Mouse (Mus musculus): ENCODE measurements around the gene Hist4h4. TPM values are rescaled to one million over a fixed set of nuclear protein-coding genes. Genes with fewer than 3 reads are reported as not detected.

Hist4h4 gene
- polyA plus RNA-seq, 1 experiment, result 2.0 TPM

- WGBS, result under 1% methylated on average over 34 of the region's 34 CpGs
- Histone ChIP-seq H3K4me1 (ENCODE audit: control insufficient read depth, insufficient read depth, insufficient read length, low read length) (peaks cover 25% of the 10 kb centered on the region; the same call in 1 of the 2 replicates), H3K27me3 (ENCODE audit: control insufficient read depth, insufficient read depth, low read length) (no peaks in the 10 kb centered on the region), H3K27ac (ENCODE audit: insufficient read depth, low read depth, low read length) (peak within 1 kb of the TSS; percentile 96), H3K36me3 (ENCODE audit: control insufficient read depth, insufficient read depth, low read length) (peaks cover 4% of the 10 kb centered on the region), H3K4me3 (ENCODE audit: low read depth, low read length) (peak within 1 kb of the TSS; percentile 91)
- TF ChIP-seq CTCF (IDR thresholded peaks at IDR 0.05; ENCODE audit: extremely low read depth, insufficient read length, insufficient replicate concordance, low read depth, low read length) (no peak), POLR2A (IDR thresholded peaks at IDR 0.05; ENCODE audit: low read depth, low read length) (peak; percentile 66)
These were observed 3.8 kb upstream of the Hist4h4 start, which contains the start of gene H2afj for GRCm38 (mm10) chr6:136808014-136808417. H2afj (plus strand) TSS chr6:136808244.

GRCm38 (mm10) chr6:136807395-136808013 is 3.3 kb upstream of the Hist4h4 start:
- 33% methylated on average over 18 of the region's 18 CpGs for WGBS
- Histone ChIP-seq H3K27me3 (ENCODE audit: control insufficient read depth, insufficient read depth, low read length) (no peaks in the 10 kb centered on the region), H3K36me3 (ENCODE audit: control insufficient read depth, insufficient read depth, low read length) (peaks cover 3% of the 10 kb centered on the region), H3K4me1 (ENCODE audit: control insufficient read depth, insufficient read depth, insufficient read length, low read length) (peaks cover 25% of the 10 kb centered on the region; the same call in 1 of the 2 replicates), H3K4me3 (ENCODE audit: low read depth, low read length) (peak overlapping the region; percentile 56), H3K27ac (ENCODE audit: insufficient read depth, low read depth, low read length) (peak overlapping the region; percentile 96)
- TF ChIP-seq POLR2A (IDR thresholded peaks at IDR 0.05; ENCODE audit: low read depth, low read length) (no peak), CTCF (IDR thresholded peaks at IDR 0.05; ENCODE audit: extremely low read depth, insufficient read length, insufficient replicate concordance, low read depth, low read length) (no peak)

GRCm38 (mm10) chr6:136806819-136807218 is 2.6 kb upstream of the Hist4h4 start:
- TF ChIP-seq CTCF (IDR thresholded peaks at IDR 0.05; ENCODE audit: extremely low read depth, insufficient read length, insufficient replicate concordance, low read depth, low read length) (no peak), POLR2A (IDR thresholded peaks at IDR 0.05; ENCODE audit: low read depth, low read length) (no peak)
- Histone ChIP-seq H3K4me1 (ENCODE audit: control insufficient read depth, insufficient read depth, insufficient read length, low read length) (peaks cover 20% of the 10 kb centered on the region; the same call in 1 of the 2 replicates), H3K27ac (ENCODE audit: insufficient read depth, low read depth, low read length) (peak overlapping the region; percentile 96)

GRCm38 (mm10) chr6:136805409-136805775 is 1.2 kb upstream of the Hist4h4 start:
- H3K4me3 ChIP-seq (ENCODE audit: low read depth, low read length), result no peak overlapping the region
- peaks cover 2% of the 10 kb centered on the region for H3K36me3 ChIP-seq (ENCODE audit: control insufficient read depth, insufficient read depth, low read length)
- 28% methylated on average over 1 of the region's 1 CpGs for WGBS
- H3K4me1 ChIP-seq (ENCODE audit: control insufficient read depth, insufficient read depth, insufficient read length, low read length), result peaks cover 15% of the 10 kb centered on the region; the same call in 1 of the 2 replicates
- H3K27me3 ChIP-seq (ENCODE audit: control insufficient read depth, insufficient read depth, low read length), result no peaks in the 10 kb centered on the region
- no peak overlapping the region for H3K27ac ChIP-seq (ENCODE audit: insufficient read depth, low read depth, low read length)
- no peak for TF ChIP-seq CTCF (IDR thresholded peaks at IDR 0.05; ENCODE audit: extremely low read depth, insufficient read length, insufficient replicate concordance, low read depth, low read length)
- TF ChIP-seq POLR2A (IDR thresholded peaks at IDR 0.05; ENCODE audit: low read depth, low read length), result no peak

More at GRCm38 (mm10) chr6:136806819-136807218, 2.6 kb upstream of the Hist4h4 start:
- WGBS, result 27% methylated on average over 5 of the region's 5 CpGs
- Histone ChIP-seq H3K4me3 (ENCODE audit: low read depth, low read length) (no peak overlapping the region), H3K27me3 (ENCODE audit: control insufficient read depth, insufficient read depth, low read length) (no peaks in the 10 kb centered on the region), H3K36me3 (ENCODE audit: control insufficient read depth, insufficient read depth, low read length) (peaks cover 3% of the 10 kb centered on the region)

GRCm38 (mm10) chr6:136804705-136805408 is 642 bp upstream of the Hist4h4 start:
- peak overlapping the region; percentile 80 for H3K27ac ChIP-seq (ENCODE audit: insufficient read depth, low read depth, low read length)
- H3K36me3 ChIP-seq (ENCODE audit: control insufficient read depth, insufficient read depth, low read length), result no peaks in the 10 kb centered on the region
- no peak for TF ChIP-seq CTCF (IDR thresholded peaks at IDR 0.05; ENCODE audit: extremely low read depth, insufficient read length, insufficient replicate concordance, low read depth, low read length)
- no peak for TF ChIP-seq POLR2A (IDR thresholded peaks at IDR 0.05; ENCODE audit: low read depth, low read length)
- no peak overlapping the region; the same call in 1 of the 2 replicates for H3K4me3 ChIP-seq (ENCODE audit: low read depth, low read length)
- 5% methylated on average over 9 of the region's 9 CpGs for WGBS
- peaks cover 10% of the 10 kb centered on the region; the same call in 1 of the 2 replicates for H3K4me1 ChIP-seq (ENCODE audit: control insufficient read depth, insufficient read depth, insufficient read length, low read length)
- H3K27me3 ChIP-seq (ENCODE audit: control insufficient read depth, insufficient read depth, low read length), result no peaks in the 10 kb centered on the region

GRCm38 (mm10) chr6:136803093-136803738 is 999 bp downstream of the Hist4h4 start:
- Histone ChIP-seq H3K27ac (ENCODE audit: insufficient read depth, low read depth, low read length) (peak overlapping the region; percentile 99), H3K4me1 (ENCODE audit: control insufficient read depth, insufficient read depth, insufficient read length, low read length) (peaks cover 6% of the 10 kb centered on the region; the same call in 1 of the 2 replicates), H3K36me3 (ENCODE audit: control insufficient read depth, insufficient read depth, low read length) (no peaks in the 10 kb centered on the region), H3K27me3 (ENCODE audit: control insufficient read depth, insufficient read depth, low read length) (no peaks in the 10 kb centered on the region), H3K4me3 (ENCODE audit: low read depth, low read length) (peak overlapping the region; percentile 67)
- no peak for TF ChIP-seq CTCF (IDR thresholded peaks at IDR 0.05; ENCODE audit: extremely low read depth, insufficient read length, insufficient replicate concordance, low read depth, low read length)
- 4% methylated on average over 12 of the region's 12 CpGs for WGBS

- no peaks in the 10 kb centered on the region for H3K27me3 ChIP-seq (ENCODE audit: control insufficient read depth, insufficient read depth, low read length)
- WGBS, result 81% methylated on average over 6 of the region's 6 CpGs
- H3K4me1 ChIP-seq (ENCODE audit: control insufficient read depth, insufficient read depth, insufficient read length, low read length), result peaks cover 4% of the 10 kb centered on the region; the same call in 1 of the 2 replicates
- TF ChIP-seq CTCF (IDR thresholded peaks at IDR 0.05; ENCODE audit: extremely low read depth, insufficient read length, insufficient replicate concordance, low read depth, low read length) (no peak), POLR2A (IDR thresholded peaks at IDR 0.05; ENCODE audit: low read depth, low read length) (no peak)
- no peak overlapping the region for H3K4me3 ChIP-seq (ENCODE audit: low read depth, low read length)
- no peak overlapping the region for H3K27ac ChIP-seq (ENCODE audit: insufficient read depth, low read depth, low read length)
- no peaks in the 10 kb centered on the region for H3K36me3 ChIP-seq (ENCODE audit: control insufficient read depth, insufficient read depth, low read length)
These were observed 2.9 kb downstream of the Hist4h4 start for GRCm38 (mm10) chr6:136801274-136801673.
